Mouse (Mus musculus): Measurements from ENCODE around the gene Gm498. TPM values are rescaled to one million over a fixed set of nuclear protein-coding genes. Genes with fewer than 3 reads are reported as not detected.

Gm498 gene
- total and polyA plus RNA-seq, 2 experiments from 2014 or later = not detected

GRCm38 (mm10) chr7:143829504-143830331 is 36.9 kb upstream of the Gm498 start:
- H3K27me3 ChIP-seq (ENCODE audit: insufficient read depth, low read length) = no peaks in the 10 kb centered on the region
- peak; percentile 95 for TF ChIP-seq CTCF (IDR thresholded peaks at IDR 0.05; ENCODE audit: low read depth)
- no peaks in the 10 kb centered on the region for H3K9me3 ChIP-seq (ENCODE audit: low read length)
- peak overlapping the region; percentile 91 for H3K4me2 ChIP-seq (ENCODE audit: low read depth, low read length)
- ATAC-seq (peak; percentile 97), DNase-seq (ENCODE audit: low spot score) (peak; percentile 99)
- peak overlapping the region; percentile 91 for H3K27ac ChIP-seq
- under 1% methylated on average over 37 of the region's 37 CpGs for WGBS
- peak overlapping the region; percentile 59 for H3K4me3 ChIP-seq (ENCODE audit: low read length)
- peaks cover 19% of the 10 kb centered on the region for H3K4me1 ChIP-seq (ENCODE audit: insufficient read depth, low read length)
- H3K36me3 ChIP-seq (ENCODE audit: insufficient read depth, low read length) = no peaks in the 10 kb centered on the region
- H3K9ac ChIP-seq (replicated peaks; ENCODE audit: low read length) = peak overlapping the region; percentile 67

GRCm38 (mm10) chr7:143830399-143830798 is 36.2 kb upstream of the Gm498 start:
- Histone ChIP-seq H3K9me3 (ENCODE audit: low read length) (no peaks in the 10 kb centered on the region), H3K36me3 (ENCODE audit: insufficient read depth, low read length) (no peaks in the 10 kb centered on the region), H3K27ac (peak overlapping the region; percentile 80), H3K9ac (replicated peaks; ENCODE audit: low read length) (peak overlapping the region; percentile 67), H3K4me1 (ENCODE audit: insufficient read depth, low read length) (peaks cover 23% of the 10 kb centered on the region), H3K27me3 (ENCODE audit: insufficient read depth, low read length) (no peaks in the 10 kb centered on the region), H3K4me3 (ENCODE audit: low read length) (peak overlapping the region; percentile 59), H3K4me2 (ENCODE audit: low read depth, low read length) (peak overlapping the region; percentile 91)
- peak; percentile 28 for ATAC-seq
- no peak for DNase-seq (ENCODE audit: low spot score)
- 10% methylated on average over 6 of the region's 6 CpGs for WGBS
- TF ChIP-seq CTCF (IDR thresholded peaks at IDR 0.05; ENCODE audit: low read depth) = no peak

GRCm38 (mm10) chr7:143832196-143832595 is 34.4 kb upstream of the Gm498 start:
- WGBS = 78% methylated on average over 8 of the region's 8 CpGs

GRCm38 (mm10) chr7:143832611-143833010 is 34.0 kb upstream of the Gm498 start:
- H3K27me3 ChIP-seq (ENCODE audit: insufficient read depth, low read length) = no peaks in the 10 kb centered on the region
- H3K27ac ChIP-seq = no peak overlapping the region
- no peak for TF ChIP-seq CTCF (IDR thresholded peaks at IDR 0.05; ENCODE audit: low read depth)
- H3K4me3 ChIP-seq (ENCODE audit: low read length) = no peak overlapping the region
- H3K36me3 ChIP-seq (ENCODE audit: insufficient read depth, low read length) = peaks cover 9% of the 10 kb centered on the region; the same call in 1 of the 2 replicates
- peaks cover 23% of the 10 kb centered on the region for H3K4me1 ChIP-seq (ENCODE audit: insufficient read depth, low read length)
- WGBS = 95% methylated on average over 2 of the region's 2 CpGs
- no peaks in the 10 kb centered on the region for H3K9me3 ChIP-seq (ENCODE audit: low read length)
- H3K9ac ChIP-seq (replicated peaks; ENCODE audit: low read length) = no peak overlapping the region
- H3K4me2 ChIP-seq (ENCODE audit: low read depth, low read length) = peak overlapping the region; percentile 91; the same call in 1 of the 2 replicates
- ATAC-seq (no peak), DNase-seq (ENCODE audit: low spot score) (no peak)

More at GRCm38 (mm10) chr7:143832196-143832595, 34.4 kb upstream of the Gm498 start:
- ATAC-seq (no peak), DNase-seq (ENCODE audit: low spot score) (no peak)
- peaks cover 23% of the 10 kb centered on the region for H3K4me1 ChIP-seq (ENCODE audit: insufficient read depth, low read length)
- H3K4me3 ChIP-seq (ENCODE audit: low read length) = no peak overlapping the region
- no peak for TF ChIP-seq CTCF (IDR thresholded peaks at IDR 0.05; ENCODE audit: low read depth)
- H3K9me3 ChIP-seq (ENCODE audit: low read length) = no peaks in the 10 kb centered on the region
- H3K27me3 ChIP-seq (ENCODE audit: insufficient read depth, low read length) = no peaks in the 10 kb centered on the region
- peaks cover 4% of the 10 kb centered on the region; the same call in 1 of the 2 replicates for H3K36me3 ChIP-seq (ENCODE audit: insufficient read depth, low read length)
- no peak overlapping the region for H3K9ac ChIP-seq (replicated peaks; ENCODE audit: low read length)
- no peak overlapping the region for H3K27ac ChIP-seq
- peak overlapping the region; percentile 91 for H3K4me2 ChIP-seq (ENCODE audit: low read depth, low read length)

GRCm38 (mm10) chr7:143833581-143834190 is 33.0 kb upstream of the Gm498 start:
- H3K9ac ChIP-seq (replicated peaks; ENCODE audit: low read length) = no peak overlapping the region
- no peak overlapping the region for H3K27ac ChIP-seq
- WGBS = 84% methylated on average over 6 of the region's 6 CpGs
- TF ChIP-seq CTCF (IDR thresholded peaks at IDR 0.05; ENCODE audit: low read depth) = no peak
- no peak overlapping the region for H3K4me2 ChIP-seq (ENCODE audit: low read depth, low read length)
- H3K9me3 ChIP-seq (ENCODE audit: low read length) = no peaks in the 10 kb centered on the region
- ATAC-seq = no peak
- peaks cover 19% of the 10 kb centered on the region for H3K36me3 ChIP-seq (ENCODE audit: insufficient read depth, low read length)
- no peaks in the 10 kb centered on the region for H3K27me3 ChIP-seq (ENCODE audit: insufficient read depth, low read length)
- H3K4me3 ChIP-seq (ENCODE audit: low read length) = no peak overlapping the region
- peaks cover 23% of the 10 kb centered on the region for H3K4me1 ChIP-seq (ENCODE audit: insufficient read depth, low read length)
- DNase-seq (ENCODE audit: low spot score) = no peak

GRCm38 (mm10) chr7:143834316-143834715 is 32.3 kb upstream of the Gm498 start:
- Histone ChIP-seq H3K4me2 (ENCODE audit: low read depth, low read length) (no peak overlapping the region), H3K27ac (no peak overlapping the region), H3K27me3 (ENCODE audit: insufficient read depth, low read length) (no peaks in the 10 kb centered on the region), H3K4me3 (ENCODE audit: low read length) (no peak overlapping the region), H3K9me3 (ENCODE audit: low read length) (no peaks in the 10 kb centered on the region), H3K9ac (replicated peaks; ENCODE audit: low read length) (no peak overlapping the region), H3K4me1 (ENCODE audit: insufficient read depth, low read length) (peaks cover 23% of the 10 kb centered on the region), H3K36me3 (ENCODE audit: insufficient read depth, low read length) (peaks cover 19% of the 10 kb centered on the region)
- WGBS = 92% methylated on average over 2 of the region's 2 CpGs
- TF ChIP-seq CTCF (IDR thresholded peaks at IDR 0.05; ENCODE audit: low read depth) = no peak
- ATAC-seq = no peak
- no peak for DNase-seq (ENCODE audit: low spot score)

Measured in hindbrain, postnatal 0 days (tissue).